Mouse (Mus musculus) gastrocnemius, postnatal 4 days (tissue): ENCODE data around the gene Nme1. TPM values are rescaled to one million over a fixed set of nuclear protein-coding genes. Genes with fewer than 3 reads are reported as not detected.

Source experiments
- DNase-seq, 2 experiments: peaks; one replicate each; pipeline ENCODE4 v3.0.0; 2021 to 2022; ENCODE audit warnings: low spot score in 2 of 2, mixed read lengths in 2 of 2
- long read RNA-seq, 2 experiments: library from polyadenylated mRNA; stranded (forward); transcript quantifications; one replicate each; pipeline ENCODE4 v2.0.0; 2021
- total RNA-seq, 2 experiments: library from RNA; stranded (reverse); gene quantifications; 2 replicates each; pipeline ENCODE4 v1.2.3; 2021

The Nme1 gene
- 10 to 100 TPM; 27.7 to 28.5 TPM for total RNA-seq
- long read RNA-seq, experiment 1, transcript Nme1-203 (5 exons, 3,181 nt): major isoform, 95 of 97 reads
- long read RNA-seq, experiment 1, partial matches to known transcripts: 0 of 97 reads
- long read RNA-seq, experiment 1, other reads (novel, unspliced or antisense): 1 of 97 reads
- long read RNA-seq, experiment 2, transcript Nme1-203 (5 exons, 3,181 nt): major isoform, 82 of 90 reads
- long read RNA-seq, experiment 2, partial matches to known transcripts: 3 of 90 reads
- long read RNA-seq, experiment 2, other reads (novel, unspliced or antisense): 4 of 90 reads

DNA sequence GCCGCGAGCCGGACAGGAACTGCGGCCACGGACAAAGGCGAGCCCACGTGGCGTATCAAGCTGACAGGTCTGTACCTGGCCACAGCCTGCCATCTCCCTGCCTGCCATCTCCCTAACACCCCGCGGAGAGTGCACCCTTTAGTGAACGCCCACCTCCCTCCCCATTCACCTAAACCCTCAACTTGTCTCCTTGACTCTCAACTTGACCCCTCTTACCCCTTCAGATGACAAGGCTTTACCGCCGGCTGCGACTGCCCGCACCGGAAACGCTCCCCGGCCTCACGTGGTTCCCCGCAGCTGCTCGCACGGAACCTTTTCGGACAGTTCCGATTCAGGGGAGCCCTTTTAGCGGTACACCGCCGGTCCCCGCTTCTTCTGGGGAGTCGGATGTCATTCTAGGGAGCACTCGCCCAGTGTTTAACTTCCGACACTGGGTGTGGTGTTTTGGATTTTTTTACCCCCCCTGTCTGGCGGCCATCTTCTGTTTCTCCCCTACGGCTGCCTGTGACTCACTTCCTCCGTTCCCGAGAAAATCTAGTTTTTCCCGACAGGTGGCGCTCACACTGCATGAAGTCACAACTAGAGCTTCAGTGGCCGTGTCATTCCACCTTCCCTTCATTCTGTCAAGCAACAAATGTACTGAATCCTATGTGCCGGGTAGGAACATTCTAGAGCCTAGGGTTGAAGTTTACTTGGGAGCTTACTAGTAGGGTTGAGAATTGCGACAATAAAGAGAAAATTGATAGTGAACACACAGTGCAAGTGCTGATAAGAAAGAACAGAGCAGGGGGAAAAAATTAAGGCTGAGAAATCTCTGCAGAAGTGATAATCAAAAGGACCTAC, at the start of gene Nme1, which contains the start of gene Gm20390:
Gene Nme1 (minus strand): TSS at position 517 of the 843 bp plus-strand sequence.
Gene Gm20390 (minus strand): TSS at position 289 of the 843 bp plus-strand sequence.
- DNase-seq: peak; percentile 90 to 95

DNA sequence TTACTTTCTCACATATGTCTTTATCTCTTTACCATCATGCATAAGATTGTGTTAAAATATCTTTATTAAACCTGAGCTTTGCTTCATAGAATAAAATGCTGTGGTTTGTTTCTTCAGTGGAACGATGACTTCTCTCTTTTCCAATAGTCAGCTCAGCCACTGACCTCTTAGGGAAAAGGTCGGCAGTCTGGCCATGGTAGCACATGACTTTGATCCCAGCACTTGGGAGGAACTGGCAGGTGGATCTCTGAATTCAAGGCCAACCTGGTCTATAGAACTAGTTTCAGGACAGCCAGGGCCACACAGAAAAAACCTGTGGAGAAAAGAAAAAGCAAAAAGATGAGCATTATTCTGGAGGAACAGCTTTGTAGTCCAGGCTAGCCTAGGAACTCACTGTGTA, 35.0 kb upstream of the Nme1 start:
- no peak for DNase-seq

DNA sequence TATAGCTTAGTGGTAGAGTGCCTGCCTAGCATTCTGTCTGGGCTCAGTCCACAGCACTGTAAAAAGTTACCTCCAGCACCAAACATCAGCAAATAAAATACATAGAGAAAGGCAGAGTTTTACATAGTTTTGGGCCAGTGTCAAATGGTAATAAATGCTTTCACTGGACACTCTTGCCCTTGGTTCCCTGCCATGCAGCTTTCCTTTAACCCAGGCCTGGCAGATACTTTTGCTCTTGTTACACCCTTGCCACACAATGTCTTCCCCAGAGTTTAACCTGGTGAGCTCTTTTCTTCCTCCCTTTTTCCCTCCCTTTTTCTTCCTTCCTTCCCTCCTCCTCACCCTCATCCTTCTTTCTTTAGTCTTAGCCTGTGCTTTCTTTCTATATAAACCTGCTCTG, 31.0 kb upstream of the Nme1 start:
- DNase-seq: no peak

DNA sequence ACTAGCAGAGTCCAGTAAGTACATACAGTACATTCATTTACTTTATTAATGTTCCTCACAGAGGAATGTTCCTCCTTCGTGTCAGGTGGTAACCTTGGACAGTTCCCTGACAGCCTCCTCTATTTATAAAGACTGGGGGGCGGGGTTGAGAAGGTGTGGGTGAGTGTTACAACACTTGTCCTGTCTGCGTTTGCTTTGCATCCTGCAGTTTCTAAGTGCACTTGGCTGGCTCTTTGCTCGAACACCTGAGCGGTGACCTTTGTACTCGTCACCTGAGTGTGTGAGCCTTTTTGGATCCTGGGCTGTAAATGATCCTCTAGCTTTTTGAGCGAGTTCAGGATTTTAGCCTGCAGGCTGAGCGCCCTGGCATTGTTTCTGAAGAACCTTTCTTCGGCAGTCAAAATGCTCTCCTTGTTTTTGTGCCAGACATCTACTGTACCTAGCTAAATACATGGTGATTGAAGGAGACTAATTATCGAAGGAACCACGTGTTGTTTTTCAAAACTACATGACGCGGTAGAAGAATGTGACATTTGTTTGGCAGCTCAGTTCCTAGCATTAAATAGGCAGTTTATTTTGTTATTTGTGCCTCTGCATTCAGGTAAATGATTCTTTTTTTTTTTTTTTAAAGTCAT, 28.9 kb upstream of the Nme1 start:
- DNase-seq: no peak

DNA sequence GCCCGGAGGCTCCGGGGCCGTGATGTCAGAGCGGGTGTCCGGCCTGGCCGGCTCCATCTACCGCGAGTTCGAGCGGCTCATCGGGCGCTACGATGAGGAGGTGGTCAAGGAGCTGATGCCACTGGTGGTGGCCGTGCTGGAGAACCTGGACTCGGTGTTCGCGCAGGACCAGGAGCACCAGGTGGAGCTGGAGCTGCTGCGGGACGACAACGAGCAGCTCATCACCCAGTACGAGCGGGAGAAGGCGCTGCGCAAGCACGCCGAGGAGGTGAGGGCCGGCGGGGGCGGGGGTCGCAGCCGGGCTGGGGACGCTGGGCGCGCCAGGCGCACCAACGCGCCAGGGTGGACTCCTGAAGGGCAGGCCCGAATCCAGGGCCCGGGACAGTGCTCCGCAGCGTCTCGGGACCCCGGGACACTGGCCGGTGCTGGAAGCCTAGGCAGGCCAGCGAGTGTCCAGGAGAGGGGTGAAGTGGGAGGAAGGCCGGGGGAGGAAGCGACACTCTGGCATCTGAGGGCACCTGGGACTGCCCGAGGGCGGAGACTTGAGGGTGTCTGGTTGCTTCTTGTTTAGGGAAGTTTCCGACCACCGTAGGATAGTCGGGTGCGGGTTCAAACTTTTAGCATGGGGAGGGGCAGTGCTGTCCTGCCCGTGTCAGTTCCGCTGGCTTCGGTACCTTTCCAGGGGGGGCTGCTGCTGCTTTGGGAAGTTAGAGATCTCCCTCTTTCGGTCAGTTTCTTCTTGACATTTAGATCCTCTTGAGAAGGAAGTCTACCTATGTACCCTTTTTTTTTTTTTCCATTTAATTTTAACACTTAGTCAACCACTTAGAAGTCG, 28.2 kb upstream of the Nme1 start:
- peak; percentile 22 to 51 for DNase-seq

DNA sequence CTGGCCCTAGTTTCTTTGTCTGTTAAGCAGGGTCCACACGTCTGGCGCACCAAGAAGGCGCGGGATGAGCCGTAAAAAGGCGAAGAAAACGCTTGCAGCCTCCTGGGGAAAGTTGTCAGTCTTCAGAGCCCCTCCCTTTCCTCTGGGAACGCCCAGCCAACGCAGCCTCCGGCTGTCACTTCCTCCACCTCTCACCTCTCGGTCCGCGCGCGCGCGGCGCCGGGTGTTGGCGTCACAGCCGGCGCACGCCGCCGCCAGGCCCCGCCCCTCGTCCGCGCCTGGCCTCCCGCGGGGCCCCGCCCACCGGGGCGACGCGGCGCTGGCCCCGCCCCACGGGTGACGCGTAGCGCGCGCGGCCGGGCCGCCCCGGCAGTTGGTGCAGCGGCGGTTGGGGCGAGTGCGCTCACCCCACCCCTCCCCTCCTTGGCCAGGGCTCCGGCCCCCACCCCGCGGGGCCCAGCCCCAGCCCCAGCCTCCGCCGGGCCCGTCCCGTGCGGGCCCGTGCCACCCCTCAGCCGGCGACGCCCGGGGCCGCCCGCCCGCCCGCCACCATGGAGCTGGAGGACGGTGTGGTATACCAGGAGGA, 27.5 kb upstream of the Nme1 start, which contains the start of gene Spag9:
Gene Spag9 (plus strand): TSS at position 372 of the 586 bp plus-strand sequence.
- peak; percentile 93 to 95 for DNase-seq

DNA sequence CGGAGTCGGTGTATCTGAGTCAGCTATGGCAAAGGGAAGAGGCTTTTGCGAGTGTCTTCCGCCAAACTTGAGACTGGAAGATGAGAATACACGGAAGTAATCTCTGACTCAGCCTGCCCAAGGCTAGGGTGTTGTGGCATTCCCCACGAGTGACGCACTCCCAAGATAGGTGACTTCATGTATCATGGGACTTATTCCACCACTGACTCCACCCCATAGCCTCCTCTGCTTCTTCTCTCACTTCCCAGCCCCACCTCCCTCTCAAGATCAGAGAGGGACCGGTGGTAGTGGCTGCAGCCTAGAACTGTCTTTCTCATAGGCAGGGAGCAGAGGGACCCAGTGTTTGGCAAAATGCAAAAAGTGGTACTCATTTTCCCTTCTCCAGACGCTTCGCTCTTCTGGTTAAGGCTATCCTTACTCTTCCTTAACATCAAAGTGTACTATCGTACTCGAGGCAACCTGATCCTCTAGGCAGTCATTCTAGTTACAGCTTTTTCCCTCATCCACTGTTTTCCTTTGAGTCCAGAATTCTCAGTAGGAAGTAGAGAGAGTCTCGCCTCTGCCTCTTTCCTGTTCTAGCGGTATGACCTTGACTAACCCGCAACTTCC, 26.9 kb upstream of the Nme1 start:
- peak; percentile 26 to 74 for DNase-seq

DNA sequence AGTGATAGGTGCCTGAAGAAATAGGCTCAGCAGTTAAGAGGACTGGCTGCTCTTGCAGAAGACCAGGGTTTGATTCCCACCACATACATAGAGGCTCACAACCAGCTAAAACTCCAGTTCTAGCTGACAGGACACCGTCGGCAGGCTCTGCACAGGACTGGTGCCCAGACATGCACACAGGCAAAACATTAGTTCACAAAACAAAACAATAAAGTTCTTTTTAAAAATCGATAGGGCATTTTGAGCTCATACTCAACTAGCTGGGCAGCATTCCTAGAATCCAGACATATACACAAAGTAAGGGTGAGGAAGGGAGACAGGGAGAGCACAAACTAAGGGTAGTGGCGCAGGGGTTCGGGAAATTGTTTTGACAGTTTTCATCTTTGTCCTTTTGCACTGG, 26.2 kb upstream of the Nme1 start:
- no peak for DNase-seq

DNA sequence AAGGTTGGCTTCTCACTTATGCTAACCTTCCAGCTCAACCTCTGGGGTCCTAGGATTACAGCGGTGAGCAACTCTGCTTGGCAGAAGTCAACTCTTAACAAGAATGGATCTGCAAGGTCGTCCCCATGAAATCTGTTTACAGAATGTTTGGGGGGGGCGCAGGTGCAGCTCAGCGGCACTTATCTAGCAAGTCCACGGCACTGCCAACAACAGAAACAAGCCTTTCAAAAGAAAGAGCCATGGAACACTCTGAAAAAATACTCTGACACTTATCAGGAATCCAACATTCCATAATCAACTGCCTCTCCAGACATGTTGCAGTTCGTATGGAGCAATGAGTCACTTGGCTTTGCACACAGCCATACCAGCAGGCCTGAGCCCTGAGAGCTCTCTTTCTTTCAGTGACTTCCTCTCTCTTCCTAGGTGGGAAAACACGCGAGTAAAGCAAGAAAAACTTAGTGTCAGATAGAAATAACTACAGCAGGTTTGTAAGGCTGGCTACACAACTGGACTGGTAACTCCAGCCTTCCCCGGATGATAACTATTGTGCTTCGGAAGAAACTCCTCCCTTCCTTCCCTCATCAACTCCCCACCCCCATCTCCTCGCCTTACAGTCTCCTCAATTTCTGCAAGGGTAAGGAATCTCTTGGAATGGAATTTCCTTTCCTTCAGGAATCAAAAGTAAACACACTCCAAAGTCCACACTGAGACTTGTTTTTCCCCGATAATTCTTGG, 20.2 kb upstream of the Nme1 start:
- no peak for DNase-seq

DNA sequence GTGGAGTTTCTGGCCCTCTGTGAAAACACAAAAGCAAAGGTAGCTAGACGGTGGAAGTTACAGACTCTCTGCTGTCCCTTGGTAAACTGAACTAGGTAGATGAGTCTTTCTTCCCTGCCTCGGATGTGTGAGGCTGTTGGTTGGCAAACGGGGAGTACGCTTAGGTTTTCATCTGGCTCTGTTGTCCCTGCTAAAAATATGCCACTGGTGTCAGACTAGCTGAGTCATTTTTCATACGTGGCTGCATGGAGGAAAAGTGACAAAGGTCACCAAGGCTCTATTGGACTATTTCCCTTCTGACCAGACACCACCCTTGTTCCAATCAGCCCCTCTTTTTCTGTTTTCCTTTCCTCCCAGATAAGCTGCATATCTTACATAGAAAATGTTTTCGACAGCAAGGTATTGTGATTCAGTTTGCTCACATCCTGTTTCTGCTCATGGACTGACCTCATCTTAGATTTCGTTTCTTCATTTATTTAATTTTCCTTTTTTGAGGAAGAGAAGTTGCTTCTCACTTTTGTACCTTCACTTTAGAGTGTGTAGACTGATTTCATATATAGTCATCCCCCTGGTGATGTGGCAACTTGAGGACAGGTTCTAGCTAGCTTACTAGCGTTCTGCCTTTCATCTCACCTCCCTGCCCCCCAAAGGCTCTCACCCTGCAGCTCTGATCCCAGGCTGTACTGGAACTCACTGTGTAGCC, 19.5 kb upstream of the Nme1 start:
- no peak for DNase-seq

DNA sequence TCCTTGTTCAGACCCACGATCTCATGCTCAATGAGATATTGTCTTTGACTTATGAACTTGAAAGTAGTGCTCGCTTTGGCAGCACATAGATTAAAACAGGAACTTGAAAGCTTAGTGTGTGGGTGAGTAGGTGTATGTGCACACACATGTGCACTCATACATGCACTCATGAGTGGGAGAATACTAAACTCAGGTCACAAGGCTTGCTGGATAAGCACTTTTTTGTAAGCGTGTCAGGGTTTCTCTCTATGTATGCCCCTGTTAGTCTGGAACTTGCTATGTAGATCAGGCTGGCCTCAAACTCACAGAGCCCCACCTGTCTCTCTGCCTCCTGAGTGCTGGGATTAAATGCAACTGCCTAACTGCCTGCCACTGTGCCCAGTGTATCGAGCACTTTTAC, 18.7 kb upstream of the Nme1 start:
- DNase-seq: no peak

DNA sequence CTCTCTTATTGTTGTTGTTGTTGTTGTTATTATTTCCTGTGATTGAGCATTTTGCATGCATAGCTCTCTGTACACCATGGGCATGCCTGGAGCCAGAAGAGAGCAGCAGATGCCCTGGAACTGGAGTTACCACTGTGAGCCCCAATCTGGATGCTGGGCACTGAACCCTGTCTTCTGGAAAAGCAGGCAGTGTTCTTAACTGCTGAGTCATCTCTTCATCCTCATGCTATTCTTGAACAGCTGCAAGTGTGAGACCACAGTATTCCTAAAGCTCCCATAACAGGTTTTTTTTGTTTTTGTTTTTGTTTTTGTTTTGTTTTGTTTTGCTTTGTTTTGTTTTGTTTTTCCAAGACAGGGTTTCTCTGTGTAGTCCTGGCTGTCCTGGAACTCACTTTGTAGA, 18.0 kb upstream of the Nme1 start:
- DNase-seq: no peak

DNA sequence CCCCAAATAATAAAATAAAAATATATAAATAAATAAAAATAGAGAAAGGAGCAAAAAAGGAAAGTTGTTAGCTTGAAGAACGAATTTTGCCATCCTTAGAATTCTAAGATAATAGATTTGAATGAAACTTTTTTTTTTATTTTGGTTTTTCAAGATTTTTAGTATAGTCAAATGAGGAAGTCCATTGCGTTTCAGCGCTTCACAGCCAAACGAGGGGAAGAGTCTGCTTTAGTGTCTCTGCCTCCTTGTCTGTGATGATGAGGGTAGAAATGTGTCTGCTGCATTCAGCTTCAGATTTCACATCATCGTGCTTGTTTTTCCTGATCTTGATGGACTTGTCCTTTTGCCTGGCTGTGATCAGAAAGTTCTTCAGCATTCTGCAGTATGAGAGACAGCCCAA, 16.9 kb upstream of the Nme1 start:
- no peak for DNase-seq

DNA sequence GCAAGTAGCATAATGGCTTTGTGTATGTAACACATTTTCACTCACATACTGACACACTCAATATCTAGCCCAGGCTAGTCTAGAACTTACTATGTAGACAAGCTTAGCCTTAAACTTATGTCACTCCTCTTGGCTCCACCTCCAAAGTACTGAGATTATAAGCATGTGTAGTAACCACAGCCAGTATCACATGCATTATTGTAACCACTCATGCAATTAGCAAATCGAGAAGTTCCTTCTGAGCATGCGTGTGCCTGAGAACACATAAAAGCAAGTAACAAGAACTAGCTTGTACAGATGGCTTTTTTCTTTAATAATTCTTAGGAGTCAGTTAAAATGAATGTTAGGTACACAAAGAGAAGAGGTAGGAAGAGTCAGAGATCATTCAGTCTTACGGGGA, 16.3 kb upstream of the Nme1 start:
- no peak for DNase-seq

DNA sequence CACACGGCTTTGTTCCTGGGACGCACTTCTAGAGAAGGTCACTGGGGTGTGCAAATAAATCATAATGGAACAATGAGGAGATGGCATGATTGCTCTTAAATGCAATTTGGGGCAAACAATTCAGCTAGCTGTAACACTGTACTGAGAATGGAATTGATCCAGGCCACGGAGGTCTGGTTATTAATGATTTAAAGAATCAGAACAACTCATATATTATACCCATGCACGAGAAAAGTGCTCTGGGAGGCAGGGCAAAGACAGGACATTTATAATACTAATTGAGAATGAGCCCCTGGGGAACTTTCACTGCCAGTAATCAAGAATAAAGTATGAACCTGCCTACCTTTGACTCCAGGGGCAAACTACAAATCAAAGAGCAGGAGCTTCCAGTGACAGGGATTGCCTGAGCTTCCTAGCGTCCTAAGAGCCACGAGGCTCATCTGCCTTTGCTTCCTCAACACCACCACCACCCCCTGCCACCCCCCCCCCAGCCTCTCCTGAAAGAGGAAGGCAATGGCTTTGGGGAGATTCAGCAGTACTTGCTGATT, 11.3 kb upstream of the Nme1 start:
- DNase-seq: no peak

DNA sequence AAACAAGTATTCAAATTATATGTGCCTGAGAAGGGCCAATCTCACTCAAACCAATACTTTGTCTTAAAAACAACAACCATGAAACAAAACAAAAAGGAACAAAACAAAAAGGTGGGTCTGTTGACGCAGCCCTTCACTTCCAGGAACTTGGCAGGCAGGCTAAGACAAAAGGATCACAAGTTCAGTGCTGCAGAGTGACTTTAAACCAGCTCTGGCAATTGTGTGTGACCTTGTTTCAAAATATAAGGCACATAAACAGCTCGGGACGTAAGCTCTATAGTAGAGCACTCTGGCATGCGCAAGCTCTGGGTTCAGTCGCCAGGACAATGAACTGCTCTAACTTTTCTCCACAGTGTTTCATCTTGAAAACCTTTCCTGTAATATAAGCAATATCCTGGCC, 4.6 kb upstream of the Nme1 start:
- DNase-seq: no peak

DNA sequence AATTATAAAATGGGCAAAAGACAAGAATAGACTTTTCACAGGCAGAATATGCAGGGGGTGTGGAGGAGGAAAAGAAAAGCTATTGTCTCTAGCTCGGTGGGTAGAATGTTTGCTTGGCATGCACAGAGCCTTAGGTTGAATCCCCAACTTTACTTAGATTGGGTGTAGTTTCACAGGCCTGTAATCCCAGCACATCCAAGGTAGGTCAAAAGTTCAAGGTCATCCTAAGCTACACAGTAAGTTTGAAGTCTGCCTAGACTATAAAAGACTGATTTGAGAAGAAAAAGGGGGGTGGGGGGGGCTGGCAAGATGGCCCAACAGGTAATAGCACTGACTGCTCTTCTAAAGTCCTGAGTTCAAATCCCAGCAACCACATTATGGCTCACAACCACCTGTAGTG, 1.5 kb upstream of the Nme1 start:
- no peak for DNase-seq

DNA sequence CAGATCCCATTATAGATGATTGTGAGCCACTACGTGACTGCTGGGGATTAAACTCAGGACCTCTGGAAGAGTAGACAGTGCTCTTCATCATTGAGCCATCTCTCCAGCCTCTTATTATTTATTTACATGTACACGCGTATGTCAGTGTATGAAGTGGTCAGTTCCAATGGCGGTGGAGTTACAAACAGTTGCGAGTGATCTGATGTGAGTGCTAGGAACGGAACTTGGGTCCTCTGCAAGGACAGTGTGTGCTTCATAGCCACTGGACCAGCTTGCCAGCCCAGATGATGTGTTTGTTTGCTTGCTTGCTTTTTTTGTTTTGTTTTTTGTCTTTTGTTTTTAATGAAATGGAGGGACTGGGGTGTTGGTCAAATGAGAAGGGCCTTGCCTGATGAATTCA, 850 bp upstream of the Nme1 start:
- DNase-seq: no peak

DNA sequence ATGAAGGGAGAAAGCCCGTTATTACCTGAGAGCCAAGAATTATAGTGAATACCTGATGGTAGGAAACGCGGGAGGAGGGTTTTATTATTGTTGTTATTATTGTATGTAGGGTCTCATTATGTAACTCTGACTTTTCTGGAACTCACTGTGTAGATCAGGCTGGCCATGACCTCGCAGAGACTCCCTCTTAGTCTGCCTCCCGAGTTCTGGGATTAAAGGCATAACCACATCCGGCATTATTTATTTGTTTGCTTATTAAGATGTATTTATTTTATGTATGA, 467 bp upstream of the Nme1 start:
- no peak for DNase-seq
